Mouse (Mus musculus) small intestine, adult 2 months (tissue): ENCODE data around the gene Fam209. TPM values are rescaled to one million over a fixed set of nuclear protein-coding genes. Genes with fewer than 3 reads are reported as not detected.

Source experiments
- H3K27ac ChIP-seq: fragments of 200-500 bp; 2 replicates; pipeline ENCODE4 v1.5.1; 2012; ENCODE audit warnings: low read depth, low read length, control low read depth, inconsistent platforms; ENCODE audit not compliant: insufficient read depth
- H3K27me3 ChIP-seq: fragments of 200-500 bp; 2 replicates; pipeline ENCODE4 v1.6.1; 2012; ENCODE audit warnings: mild to moderate bottlenecking, moderate library complexity, low read length, inconsistent platforms; ENCODE audit not compliant: control insufficient read depth, insufficient read depth
- H3K36me3 ChIP-seq: fragments of 200-500 bp; 2 replicates; pipeline ENCODE4 v1.6.1; 2012; ENCODE audit warnings: mild to moderate bottlenecking, low read length, control low read depth, inconsistent platforms; ENCODE audit not compliant: control insufficient read depth, insufficient read depth
- H3K4me1 ChIP-seq: fragments of 200-500 bp; 2 replicates; pipeline ENCODE4 v1.6.1; 2012; ENCODE audit warnings: low read length, inconsistent platforms, mixed read lengths; ENCODE audit not compliant: control insufficient read depth, insufficient read depth, insufficient read length
- H3K4me3 ChIP-seq: fragments of 200-500 bp; 2 replicates; pipeline ENCODE4 v1.5.1; 2012; ENCODE audit warnings: low read depth, mild to moderate bottlenecking, control low read depth, inconsistent platforms, low read length, moderate library complexity
- CTCF ChIP-seq: fragments of 200-500 bp; IDR thresholded peaks from 2 replicates; pipeline ENCODE4 v1.5.1; 2012; ENCODE audit warnings: low read depth, mild to moderate bottlenecking, control low read depth, inconsistent platforms, low read length, moderate library complexity, mixed read lengths; ENCODE audit not compliant: insufficient replicate concordance, insufficient read length; ENCODE audit errors: extremely low read depth
- POLR2A ChIP-seq: fragments of 200-500 bp; IDR thresholded peaks from 2 replicates; pipeline ENCODE4 v1.6.1; 2012; ENCODE audit warnings: low read depth, mild to moderate bottlenecking, control low read depth, inconsistent platforms, low read length, moderate library complexity
- WGBS: fragments of 180-500 bp; shearing (Covaris S2); methylation state at CpG from one replicate; pipeline ENCODE4 v1.1.7; 2018; 5-methylcytosine and 5-hydroxymethylcytosine counted together
- polyA plus RNA-seq: library from polyadenylated mRNA; depleted of rRNA; stranded (reverse); fragments of >200 nt; gene quantifications from 2 replicates; pipeline ENCODE4 v1.2.3, GENCODE M21; 2012; rRNA removed

Gene Fam209
- polyA plus RNA-seq, 1 experiment = not detected

DNA sequence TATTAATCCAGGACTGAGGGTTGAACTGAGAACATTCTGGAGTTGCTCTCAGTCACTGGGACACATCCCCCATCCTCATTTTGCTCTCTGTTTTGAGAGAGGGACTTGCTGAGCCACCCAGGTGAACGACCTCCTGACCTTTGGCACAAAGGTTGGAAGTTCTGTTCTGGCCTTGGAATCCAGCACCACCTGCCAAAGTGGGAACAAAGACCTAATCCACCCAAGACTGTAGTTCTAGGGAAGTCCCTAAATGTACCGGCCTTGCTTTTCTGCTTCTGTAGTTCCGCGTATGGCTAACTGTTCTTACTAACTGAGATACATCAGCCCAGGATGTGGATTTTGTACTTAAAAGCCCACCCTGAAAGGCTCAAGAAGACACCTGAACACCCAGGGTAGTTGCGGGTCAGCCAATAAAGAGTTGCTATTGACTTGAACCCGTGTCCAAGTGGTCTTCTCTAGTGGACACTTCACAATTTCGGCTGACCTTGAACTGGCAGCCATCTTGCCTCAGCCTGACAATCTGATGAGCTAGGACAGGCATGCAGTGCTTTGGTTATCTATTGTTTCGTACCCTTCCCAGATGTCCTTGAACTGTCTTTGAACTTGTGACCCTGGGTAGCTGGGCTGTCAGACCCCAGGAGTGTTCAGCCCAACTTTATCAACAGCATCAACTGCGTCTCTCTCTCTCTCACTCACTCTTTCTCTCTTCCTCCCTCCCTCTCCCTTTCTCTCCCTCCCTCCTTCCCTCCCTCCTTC is 48.5 kb downstream of the Fam209 start:
- no peak overlapping the region for H3K27ac ChIP-seq
- TF ChIP-seq CTCF (no peak), POLR2A (no peak)
- no peaks in the 10 kb centered on the region for H3K27me3 ChIP-seq
- H3K4me1 ChIP-seq = no peaks in the 10 kb centered on the region
- no peaks in the 10 kb centered on the region for H3K36me3 ChIP-seq
- no peak overlapping the region for H3K4me3 ChIP-seq
- WGBS = 81% methylated on average over 9 of the region's 9 CpGs

- Histone ChIP-seq H3K4me3 (no peak overlapping the region), H3K36me3 (no peaks in the 10 kb centered on the region), H3K27ac (no peak overlapping the region), H3K4me1 (no peaks in the 10 kb centered on the region), H3K27me3 (no peaks in the 10 kb centered on the region)
- no peak for TF ChIP-seq POLR2A
- TF ChIP-seq CTCF = no peak
- 71% methylated on average over 12 of the region's 12 CpGs for WGBS
Measured at GRCm38 (mm10) chr2:172522528-172522927, 50.2 kb downstream of the Fam209 start.

Other genes starting within 250 kb of the Fam209 start
- not detected in 2 replicates for gene Mc3r, start 224.0 kb upstream of the Fam209 start, polyA plus RNA-seq
- gene Fam210b, start 127.0 kb upstream of the Fam209 start, polyA plus RNA-seq = 16.8 and 22.7 TPM in 2 replicates
- 4.4 and 9.9 TPM in 2 replicates for gene Aurka, start 102.0 kb upstream of the Fam209 start, polyA plus RNA-seq
- 12.2 and 20.9 TPM in 2 replicates for gene Cstf1, start 101.8 kb upstream of the Fam209 start, polyA plus RNA-seq
- gene Cass4, start 78.7 kb upstream of the Fam209 start, polyA plus RNA-seq = 0.37 and 0.61 TPM in 2 replicates
- gene Rtf2, start 32.0 kb upstream of the Fam209 start, polyA plus RNA-seq = 16.2 and 35.9 TPM in 2 replicates
- gene Gcnt7, start 13.9 kb upstream of the Fam209 start, polyA plus RNA-seq = not detected in 2 replicates
- gene Tfap2c, start 77.1 kb downstream of the Fam209 start, polyA plus RNA-seq = not detected in 2 replicates